Mouse (Mus musculus) C2C12 (cell line): ENCODE measurements at regions not wholly inside any gene's neighbourhood (a gene's known extent, or its start where the extent isn't known, plus 50 kb on each side); places are given as distances from the start of the nearest gene placed in this dataset.

Source experiments
- CEBPB ChIP-seq: IDR thresholded peaks from one replicate; pipeline ENCODE4 v1.6.1; 2011; ENCODE audit warnings: low read depth, mild to moderate bottlenecking, control low read depth, moderate library complexity
- CTCF ChIP-seq: IDR thresholded peaks from one replicate; pipeline ENCODE4 v1.5.1; 2011; ENCODE audit not compliant: control insufficient read depth, insufficient read depth, insufficient read length
- FOSL1 ChIP-seq: IDR thresholded peaks from one replicate; pipeline ENCODE4 v1.8.0; 2011; ENCODE audit warnings: mild to moderate bottlenecking, low read length; ENCODE audit not compliant: poor library complexity, insufficient read depth, severe bottlenecking
- MAX ChIP-seq: IDR thresholded peaks from one replicate; pipeline ENCODE4 v1.6.1; 2011; ENCODE audit warnings: mild to moderate bottlenecking, control low read depth
- MYOD1 ChIP-seq: IDR thresholded peaks from one replicate; pipeline ENCODE4 v1.6.1; 2011; ENCODE audit warnings: low read depth; ENCODE audit not compliant: control insufficient read depth, insufficient read length
- MYOG ChIP-seq: IDR thresholded peaks from one replicate; pipeline ENCODE4 v1.6.1; 2011; ENCODE audit not compliant: control insufficient read depth, insufficient read length; ENCODE audit errors: extremely low read depth
- USF1 ChIP-seq: IDR thresholded peaks from one replicate; pipeline ENCODE4 v1.6.1; 2011; ENCODE audit warnings: low read depth, mild to moderate bottlenecking, control low read depth, moderate library complexity

- TF ChIP-seq CTCF, result no peak
- TF ChIP-seq MYOG, result no peak
- no peak for TF ChIP-seq USF1
- TF ChIP-seq CEBPB, result no peak
- no peak for TF ChIP-seq MAX
- no peak for TF ChIP-seq MYOD1
- TF ChIP-seq FOSL1, result no peak
These were observed 263.4 kb upstream of the Dynlrb2 start for GRCm38 (mm10) chr8:116241146-116241986.
